Mouse (Mus musculus): ENCODE data around the gene Rabif. TPM values are rescaled to one million over a fixed set of nuclear protein-coding genes. Genes with fewer than 3 reads are reported as not detected.
"Not testable (repeated sequence)": the region's sequence is repeated elsewhere in the genome, so short reads cannot be mapped to it uniquely, and the experiment has no call there.

The Rabif gene
- polyA plus RNA-seq, 1 experiment from 2014 or later: 43.7 TPM

DNA sequence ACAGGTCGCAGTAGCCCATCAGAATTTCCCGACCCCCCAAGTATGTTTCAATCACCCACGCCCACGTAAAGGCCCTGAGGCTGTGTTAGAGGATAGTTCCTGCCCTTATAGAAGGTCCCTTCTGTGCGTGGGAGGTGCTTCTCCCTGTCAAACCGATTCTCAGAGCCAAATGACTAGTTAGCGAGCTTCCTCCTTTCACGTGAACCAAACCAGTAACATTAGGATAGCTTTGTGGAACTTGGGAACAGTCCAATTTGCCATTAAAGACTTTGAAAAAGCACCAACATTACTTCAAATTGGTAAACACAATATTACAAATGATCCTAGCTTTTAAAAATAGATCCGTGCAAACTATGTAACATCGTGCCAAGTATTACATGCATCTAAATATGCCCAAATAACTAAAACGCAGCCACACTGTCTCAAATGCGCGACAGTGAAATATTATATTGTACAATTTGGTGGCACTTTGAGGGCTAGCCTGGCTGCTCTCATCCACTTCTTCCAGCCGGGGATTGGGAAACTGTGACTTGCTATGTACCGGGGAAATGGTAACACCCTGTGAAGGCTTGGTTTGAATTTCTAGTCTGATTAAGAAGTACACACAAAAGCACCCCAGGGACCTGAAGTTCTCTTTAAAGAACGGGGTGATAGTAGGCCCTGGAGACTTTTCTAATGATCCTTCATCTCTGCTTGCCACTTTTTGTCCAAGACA is 19.6 kb downstream of the Rabif start:
- H3K36me3 ChIP-seq (replicated peaks; ENCODE audit: control insufficient read depth, insufficient read depth, low read depth, low read length): no peaks in the 10 kb centered on the region
- no peak for DNase-seq (ENCODE audit: low spot score)
- peaks cover 5% of the 10 kb centered on the region for H3K27me3 ChIP-seq (ENCODE audit: control insufficient read depth, insufficient read depth, low read length)
- WGBS: 43% methylated on average over 16 of the region's 16 CpGs
- peak overlapping the region; percentile 42; the same call in 1 of the 2 replicates for H3K4me3 ChIP-seq (ENCODE audit: low read depth, low read length)
- H3K9ac ChIP-seq (replicated peaks; ENCODE audit: low read length): peak overlapping the region; percentile 54
- peaks cover 4% of the 10 kb centered on the region for H3K4me1 ChIP-seq (ENCODE audit: control insufficient read depth, insufficient read depth, low read length)
- ATAC-seq (replicated peaks; ENCODE audit: insufficient number of reproducible peaks, low FRiP score, low TSS enrichment, low read depth): no peak
- H3K27ac ChIP-seq (replicated peaks; ENCODE audit: low read depth, low read length): no peak overlapping the region
- no peaks in the 10 kb centered on the region for H3K9me3 ChIP-seq (replicated peaks; ENCODE audit: control insufficient read depth, low read length)
- peak overlapping the region; percentile 83 for H3K4me2 ChIP-seq (ENCODE audit: low read depth, low read length)

DNA sequence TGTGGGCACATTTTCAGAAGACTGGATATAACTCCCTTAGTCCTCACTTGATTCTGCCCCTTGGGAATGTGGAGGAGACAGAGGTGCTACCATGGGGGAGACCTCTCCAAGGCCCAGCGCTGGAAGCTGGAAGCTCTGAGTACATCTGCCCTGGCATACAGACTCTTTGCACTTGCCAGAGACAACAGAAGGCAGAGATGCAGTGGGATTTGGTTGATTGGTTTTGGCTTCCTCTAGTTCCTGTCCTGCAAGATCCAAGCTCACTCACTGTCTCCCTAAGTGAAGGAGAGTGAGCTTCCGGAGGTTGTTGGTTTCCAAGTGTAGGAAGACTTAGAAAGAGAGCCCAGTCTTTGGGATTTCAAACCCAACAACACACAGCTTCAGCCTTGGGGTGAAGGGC is 21.4 kb downstream of the Rabif start:
- H3K27ac ChIP-seq (replicated peaks; ENCODE audit: low read depth, low read length): peak overlapping the region; percentile 4; the same call in 1 of the 2 replicates
- H3K4me2 ChIP-seq (ENCODE audit: low read depth, low read length): no peak overlapping the region

DNA sequence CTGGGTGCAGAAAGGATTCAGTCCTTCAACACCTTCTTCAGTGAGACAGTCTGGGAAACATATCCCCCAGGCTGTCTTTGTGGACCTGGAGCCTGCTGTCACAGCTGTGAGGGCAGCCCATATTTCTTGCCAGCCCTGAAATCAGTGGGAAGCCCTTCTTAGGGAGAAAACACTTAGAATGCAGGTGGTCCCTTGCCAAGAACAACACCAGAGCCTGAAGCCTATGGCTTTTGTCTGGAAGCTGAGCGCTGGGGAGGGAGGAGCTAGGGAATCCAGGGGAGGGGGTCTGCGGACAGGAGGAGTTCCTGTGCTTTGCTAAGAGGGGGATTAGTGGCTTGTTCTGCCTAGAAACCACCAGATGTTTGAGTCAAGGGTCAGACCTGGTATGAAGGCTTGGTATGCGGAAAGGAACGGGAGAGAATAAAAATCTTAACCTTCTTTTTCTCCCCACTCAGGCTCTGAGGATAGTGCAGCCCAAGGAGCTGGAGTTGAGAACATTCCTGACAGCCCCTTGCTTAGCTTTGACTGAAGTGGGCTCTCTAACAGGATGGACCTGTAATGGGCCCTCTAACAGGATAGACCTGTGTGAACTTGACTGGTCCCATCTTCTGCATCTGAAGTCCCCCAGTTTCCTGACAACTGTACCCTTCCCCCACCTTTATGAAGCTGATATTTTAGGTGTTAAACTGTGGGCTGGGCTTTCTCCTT is 22.2 kb downstream of the Rabif start:
- peaks cover 4% of the 10 kb centered on the region for H3K4me1 ChIP-seq (ENCODE audit: control insufficient read depth, insufficient read depth, low read length)
- no peak overlapping the region for H3K4me3 ChIP-seq (ENCODE audit: low read depth, low read length)
- peaks cover 5% of the 10 kb centered on the region for H3K27me3 ChIP-seq (ENCODE audit: control insufficient read depth, insufficient read depth, low read length)
- no peaks in the 10 kb centered on the region for H3K9me3 ChIP-seq (replicated peaks; ENCODE audit: control insufficient read depth, low read length)
- H3K9ac ChIP-seq (replicated peaks; ENCODE audit: low read length): no peak overlapping the region
- WGBS: 2% methylated on average over 4 of the region's 4 CpGs
- DNase-seq (ENCODE audit: low spot score): peak; percentile 80
- ATAC-seq (replicated peaks; ENCODE audit: insufficient number of reproducible peaks, low FRiP score, low TSS enrichment, low read depth): peak; percentile 67
- H3K4me2 ChIP-seq (ENCODE audit: low read depth, low read length): no peak overlapping the region
- no peaks in the 10 kb centered on the region for H3K36me3 ChIP-seq (replicated peaks; ENCODE audit: control insufficient read depth, insufficient read depth, low read depth, low read length)
- H3K27ac ChIP-seq (replicated peaks; ENCODE audit: low read depth, low read length): peak overlapping the region; percentile 4

More for the DNA sequence above, 21.4 kb downstream of the Rabif start:
- DNase-seq (ENCODE audit: low spot score): no peak
- WGBS: 73% methylated on average over 2 of the region's 2 CpGs
- no peak overlapping the region for H3K9ac ChIP-seq (replicated peaks; ENCODE audit: low read length)
- H3K4me1 ChIP-seq (ENCODE audit: control insufficient read depth, insufficient read depth, low read length): peaks cover 4% of the 10 kb centered on the region
- ATAC-seq (replicated peaks; ENCODE audit: insufficient number of reproducible peaks, low FRiP score, low TSS enrichment, low read depth): no peak
- H3K4me3 ChIP-seq (ENCODE audit: low read depth, low read length): no peak overlapping the region
- peaks cover 5% of the 10 kb centered on the region for H3K27me3 ChIP-seq (ENCODE audit: control insufficient read depth, insufficient read depth, low read length)
- no peaks in the 10 kb centered on the region for H3K36me3 ChIP-seq (replicated peaks; ENCODE audit: control insufficient read depth, insufficient read depth, low read depth, low read length)
- no peaks in the 10 kb centered on the region for H3K9me3 ChIP-seq (replicated peaks; ENCODE audit: control insufficient read depth, low read length)

DNA sequence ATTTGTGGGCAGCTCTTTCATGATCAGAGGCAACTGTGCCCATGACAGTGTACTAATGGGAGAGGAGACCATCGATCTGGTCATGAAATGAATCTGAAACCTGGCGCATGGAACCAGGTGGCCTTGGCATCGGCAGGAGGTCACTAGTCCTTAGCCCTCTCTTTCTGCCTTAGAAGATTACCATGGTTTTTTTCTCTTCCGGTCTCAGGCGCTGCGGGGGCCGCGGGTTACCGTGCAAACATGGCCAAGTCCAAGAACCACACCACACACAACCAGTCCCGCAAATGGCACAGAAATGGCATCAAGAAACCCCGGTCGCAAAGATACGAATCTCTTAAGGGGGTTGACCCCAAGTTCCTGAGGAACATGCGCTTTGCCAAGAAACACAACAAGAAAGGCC is 23.4 kb downstream of the Rabif start:
- H3K27me3 ChIP-seq (ENCODE audit: control insufficient read depth, insufficient read depth, low read length); H3K27ac ChIP-seq (replicated peaks; ENCODE audit: low read depth, low read length); H3K36me3 ChIP-seq (replicated peaks; ENCODE audit: control insufficient read depth, insufficient read depth, low read depth, low read length); DNase-seq (ENCODE audit: low spot score); H3K9me3 ChIP-seq (replicated peaks; ENCODE audit: control insufficient read depth, low read length); H3K4me1 ChIP-seq (ENCODE audit: control insufficient read depth, insufficient read depth, low read length); H3K9ac ChIP-seq (replicated peaks; ENCODE audit: low read length); H3K4me2 ChIP-seq (ENCODE audit: low read depth, low read length); ATAC-seq (replicated peaks; ENCODE audit: insufficient number of reproducible peaks, low FRiP score, low TSS enrichment, low read depth); H3K4me3 ChIP-seq (ENCODE audit: low read depth, low read length): not testable (repeated sequence)
- 89% methylated on average over 14 of the region's 14 CpGs for WGBS

DNA sequence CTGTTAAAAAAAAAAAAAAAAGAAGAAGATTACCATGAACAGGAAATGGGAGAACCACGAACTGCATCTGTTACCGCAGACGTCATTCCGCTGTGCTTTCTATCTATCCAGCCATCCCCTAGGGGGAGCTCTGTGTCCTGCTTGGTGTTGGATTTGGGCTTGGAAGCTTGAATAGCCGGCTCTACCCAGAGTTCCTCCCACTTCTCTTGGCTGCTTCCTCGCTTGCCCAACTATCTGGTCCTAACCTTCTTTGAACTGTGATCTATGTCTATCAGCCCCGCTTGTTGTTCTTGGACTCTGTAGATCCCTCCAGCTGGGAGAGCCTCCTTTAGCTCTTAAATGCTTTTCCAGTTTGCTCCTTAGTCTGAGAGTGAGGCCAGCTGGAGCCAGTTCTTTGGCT is 24.2 kb downstream of the Rabif start:
- Histone ChIP-seq H3K4me1 (ENCODE audit: control insufficient read depth, insufficient read depth, low read length) (no peaks in the 10 kb centered on the region), H3K4me2 (ENCODE audit: low read depth, low read length) (no peak overlapping the region), H3K36me3 (replicated peaks; ENCODE audit: control insufficient read depth, insufficient read depth, low read depth, low read length) (no peaks in the 10 kb centered on the region), H3K27me3 (ENCODE audit: control insufficient read depth, insufficient read depth, low read length) (peaks cover 2% of the 10 kb centered on the region; the same call in 1 of the 2 replicates), H3K9me3 (replicated peaks; ENCODE audit: control insufficient read depth, low read length) (no peaks in the 10 kb centered on the region), H3K4me3 (ENCODE audit: low read depth, low read length) (no peak overlapping the region), H3K9ac (replicated peaks; ENCODE audit: low read length) (no peak overlapping the region; the same call in 1 of the 2 replicates), H3K27ac (replicated peaks; ENCODE audit: low read depth, low read length) (no peak overlapping the region)
- ATAC-seq (replicated peaks; ENCODE audit: insufficient number of reproducible peaks, low FRiP score, low TSS enrichment, low read depth) (no peak), DNase-seq (ENCODE audit: low spot score) (peak; percentile 85)
- WGBS: 20% methylated on average over 7 of the region's 7 CpGs

DNA sequence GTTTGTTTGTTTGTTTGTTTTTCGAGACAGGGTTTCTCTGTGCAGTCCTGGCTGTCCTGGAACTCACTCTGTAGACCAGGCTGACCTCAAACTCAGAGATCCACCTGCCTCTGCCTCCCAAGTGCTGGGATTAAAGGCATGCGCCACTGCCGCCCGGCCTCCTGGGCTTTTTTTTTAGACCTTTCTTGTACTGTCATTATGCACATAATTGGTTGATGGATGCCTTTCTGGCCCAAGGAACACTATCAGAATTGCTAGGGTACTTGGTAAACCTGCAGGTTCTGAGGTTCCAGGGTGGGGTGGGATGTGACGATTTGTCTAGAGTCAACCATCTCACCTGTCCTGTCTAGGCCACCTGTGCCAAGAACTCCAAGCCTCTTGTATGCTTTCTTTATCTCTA is 24.8 kb downstream of the Rabif start:
- ATAC-seq (replicated peaks; ENCODE audit: insufficient number of reproducible peaks, low FRiP score, low TSS enrichment, low read depth); H3K36me3 ChIP-seq (replicated peaks; ENCODE audit: control insufficient read depth, insufficient read depth, low read depth, low read length); H3K27me3 ChIP-seq (ENCODE audit: control insufficient read depth, insufficient read depth, low read length); H3K27ac ChIP-seq (replicated peaks; ENCODE audit: low read depth, low read length); H3K4me3 ChIP-seq (ENCODE audit: low read depth, low read length); DNase-seq (ENCODE audit: low spot score); H3K9me3 ChIP-seq (replicated peaks; ENCODE audit: control insufficient read depth, low read length); H3K4me1 ChIP-seq (ENCODE audit: control insufficient read depth, insufficient read depth, low read length); H3K4me2 ChIP-seq (ENCODE audit: low read depth, low read length); H3K9ac ChIP-seq (replicated peaks; ENCODE audit: low read length): not testable (repeated sequence)
- WGBS: 95% methylated on average over 5 of the region's 5 CpGs

DNA sequence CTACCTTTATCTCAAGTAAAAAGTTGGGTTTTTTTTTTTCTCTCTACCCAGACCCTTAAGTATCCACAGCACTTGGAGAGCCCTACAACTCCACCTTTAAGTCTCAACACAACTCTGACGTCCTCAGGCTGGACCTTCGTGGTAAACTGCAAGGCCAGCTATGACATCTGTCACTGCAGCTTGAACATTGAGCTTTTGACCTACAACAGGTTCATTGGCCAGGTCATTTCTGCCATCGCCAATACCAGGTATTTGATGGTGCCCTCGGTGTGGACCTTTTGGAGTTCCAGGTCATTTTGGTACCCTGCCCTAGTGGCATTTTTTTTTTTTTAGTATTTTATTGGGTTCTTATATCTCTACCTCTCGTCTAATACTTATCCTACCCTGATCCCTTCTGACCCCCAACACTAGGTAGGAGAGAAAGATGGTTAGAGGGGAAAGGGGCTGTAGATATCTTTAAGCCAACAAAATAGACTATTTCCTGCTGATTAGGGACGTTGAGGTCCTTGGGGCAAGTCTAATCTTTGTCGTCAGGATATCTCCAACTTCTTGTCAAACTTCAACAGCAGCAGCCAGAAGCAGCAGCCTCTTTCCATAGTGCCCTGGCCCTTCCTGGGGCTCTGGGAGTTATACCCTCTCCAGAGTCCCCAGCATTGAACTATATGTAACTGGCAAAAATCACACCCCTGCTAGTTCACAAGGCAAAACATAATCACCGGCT is 25.7 kb downstream of the Rabif start:
- no peak for ATAC-seq (replicated peaks; ENCODE audit: insufficient number of reproducible peaks, low FRiP score, low TSS enrichment, low read depth)

DNA sequence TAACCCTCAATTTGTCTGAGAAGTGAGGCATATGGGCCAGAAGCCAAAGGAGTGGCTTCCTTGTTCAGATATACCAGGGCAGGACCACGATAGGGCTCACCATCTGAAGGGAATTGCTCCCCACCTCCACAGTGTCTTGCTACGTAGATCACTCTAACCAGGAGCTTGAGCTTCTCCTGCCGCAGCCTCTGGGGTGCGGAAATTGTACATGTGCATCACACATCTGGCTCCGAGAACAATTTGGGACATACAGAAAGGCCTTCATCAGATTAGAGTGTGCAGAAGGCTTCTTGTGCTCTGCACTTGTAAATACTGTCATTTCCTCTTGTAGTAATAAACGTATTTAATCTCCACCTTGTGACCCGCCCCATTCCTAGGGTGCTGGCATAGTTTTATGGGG is 26.7 kb downstream of the Rabif start:
- DNase-seq (ENCODE audit: low spot score): no peak
- no peak overlapping the region for H3K27ac ChIP-seq (replicated peaks; ENCODE audit: low read depth, low read length)
- 85% methylated on average over 7 of the region's 7 CpGs for WGBS

More for the DNA sequence above, 25.7 kb downstream of the Rabif start:
- no peaks in the 10 kb centered on the region for H3K4me1 ChIP-seq (ENCODE audit: control insufficient read depth, insufficient read depth, low read length)
- no peaks in the 10 kb centered on the region for H3K27me3 ChIP-seq (ENCODE audit: control insufficient read depth, insufficient read depth, low read length)
- H3K36me3 ChIP-seq (replicated peaks; ENCODE audit: control insufficient read depth, insufficient read depth, low read depth, low read length): no peaks in the 10 kb centered on the region
- 82% methylated on average over 8 of the region's 8 CpGs for WGBS
- H3K4me3 ChIP-seq (ENCODE audit: low read depth, low read length): no peak overlapping the region
- no peaks in the 10 kb centered on the region for H3K9me3 ChIP-seq (replicated peaks; ENCODE audit: control insufficient read depth, low read length)
- no peak for DNase-seq (ENCODE audit: low spot score)
- H3K9ac ChIP-seq (replicated peaks; ENCODE audit: low read length): no peak overlapping the region
- no peak overlapping the region for H3K27ac ChIP-seq (replicated peaks; ENCODE audit: low read depth, low read length)
- H3K4me2 ChIP-seq (ENCODE audit: low read depth, low read length): no peak overlapping the region

More for the DNA sequence above, 26.7 kb downstream of the Rabif start:
- no peak for ATAC-seq (replicated peaks; ENCODE audit: insufficient number of reproducible peaks, low FRiP score, low TSS enrichment, low read depth)
- H3K36me3 ChIP-seq (replicated peaks; ENCODE audit: control insufficient read depth, insufficient read depth, low read depth, low read length): no peaks in the 10 kb centered on the region
- H3K4me3 ChIP-seq (ENCODE audit: low read depth, low read length): no peak overlapping the region
- H3K4me1 ChIP-seq (ENCODE audit: control insufficient read depth, insufficient read depth, low read length): no peaks in the 10 kb centered on the region
- H3K27me3 ChIP-seq (ENCODE audit: control insufficient read depth, insufficient read depth, low read length): no peaks in the 10 kb centered on the region
- no peak overlapping the region for H3K9ac ChIP-seq (replicated peaks; ENCODE audit: low read length)
- H3K4me2 ChIP-seq (ENCODE audit: low read depth, low read length): no peak overlapping the region
- H3K9me3 ChIP-seq (replicated peaks; ENCODE audit: control insufficient read depth, low read length): no peaks in the 10 kb centered on the region
